Mouse (Mus musculus) olfactory bulb, adult 2 months (tissue): ENCODE results near the gene C1ql1.

Experiments used
- CTCF ChIP-seq: fragments of 200-500 bp; IDR thresholded peaks from 2 replicates; pipeline ENCODE4 v1.5.1; 2012; ENCODE audit warnings: low read depth, mild to moderate bottlenecking, low read length, moderate library complexity; ENCODE audit not compliant: insufficient read depth
- POLR2A ChIP-seq: fragments of 200-500 bp; IDR thresholded peaks from 2 replicates; pipeline ENCODE4 v1.6.1; 2012; ENCODE audit warnings: mild to moderate bottlenecking, low read depth, low read length, moderate library complexity; ENCODE audit not compliant: insufficient read depth

DNA sequence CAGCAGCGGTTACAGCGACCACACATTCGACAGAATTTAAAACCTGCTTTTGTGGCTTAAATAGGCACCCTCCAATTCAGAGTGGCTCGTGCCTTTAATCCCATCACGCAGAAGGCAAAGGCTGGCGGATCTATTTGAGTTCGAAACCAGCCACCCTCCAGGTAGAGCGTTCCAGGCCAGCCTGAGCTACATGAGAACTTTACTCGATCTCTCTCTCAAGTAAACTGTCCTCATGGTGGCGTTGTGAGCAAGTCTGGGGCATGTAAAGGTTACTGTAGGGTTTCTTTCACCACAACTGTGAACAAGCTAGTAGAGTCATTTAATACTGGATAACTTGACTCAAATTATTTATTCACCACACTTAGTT, 21.2 kb downstream of the C1ql1 start:
- TF ChIP-seq POLR2A = no peak
- TF ChIP-seq CTCF = peak; percentile 22; the same call in 1 of the 2 replicates
